Mouse (Mus musculus): ENCODE results near the gene Polr3a. TPM values are rescaled to one million over a fixed set of nuclear protein-coding genes. Genes with fewer than 3 reads are reported as not detected.
"Not testable (repeated sequence)": the region's sequence is repeated elsewhere in the genome, so short reads cannot be mapped to it uniquely, and the experiment has no call there.

Polr3a gene
- total and polyA plus RNA-seq, 3 experiments, result 11.6 to 18.4 (median 15.9) TPM

GRCm38 (mm10) chr14:24458191-24458590 lies 28.7 kb downstream of the Polr3a start:
- no peaks in the 10 kb centered on the region for H3K9me3 ChIP-seq (replicated peaks; ENCODE audit: low read length)
- peaks cover 0 to 38% of the 10 kb centered on the region in 2 experiments; a peak in 2 of 4 replicates for H3K4me1 ChIP-seq (ENCODE audit: control insufficient read depth in 1 of 2, insufficient read depth in 2 of 2)
- dilution Hi-C loops (cut with MboI; ENCODE audit: extremely low pct_ligation_motif_present, extremely low pct_unique_long_range_greater_than_20kb, low sequenced_read_pairs) (no loop called here), in situ Hi-C loops (cut with MboI; ENCODE audit: low pct_ligation_motif_present, low pct_unique_long_range_greater_than_20kb, low sequenced_read_pairs) (no loop called here)
- H3K4me2 ChIP-seq (ENCODE audit: insufficient read depth, low read depth, poor library complexity, severe bottlenecking), result no peak overlapping the region
- H3K9ac ChIP-seq (ENCODE audit: insufficient read depth, low read depth), result no peak overlapping the region
- no peak for TF ChIP-seq NELFE (IDR thresholded peaks at IDR 0.05; ENCODE audit: low read depth, low read length)
- no peak for TF ChIP-seq MYC (IDR thresholded peaks at IDR 0.05; ENCODE audit: low read depth, low read length)
- TF ChIP-seq EP300 (IDR thresholded peaks at IDR 0.05; ENCODE audit: low read length), result 0 out of 2 replicates have a peak, but pooled peaks have one; percentile 40
- TF ChIP-seq ZNF384 (IDR thresholded peaks at IDR 0.05; ENCODE audit: low read depth, low read length), result no peak
- no peak for TF ChIP-seq PAX5 (IDR thresholded peaks at IDR 0.05; ENCODE audit: low read length)
- peaks cover 87 to 95% of the 10 kb centered on the region in 2 experiments for H3K36me3 ChIP-seq (replicated peaks in 1 of 2; ENCODE audit: control insufficient read depth in 1 of 2, insufficient read depth in 1 of 2, low read length in 1 of 2)
- peak; percentile 73 for DNase-seq (ENCODE audit: extremely low read depth)
- H3K27ac ChIP-seq (ENCODE audit: insufficient read depth, low read depth), result no peak overlapping the region
- H3K27me3 ChIP-seq (replicated peaks), result no peaks in the 10 kb centered on the region
- no peaks in the 10 kb centered on the region for H3K79me2 ChIP-seq (replicated peaks; ENCODE audit: control insufficient read depth, extremely low read depth, insufficient read depth, poor library complexity, severe bottlenecking)
- no peak overlapping the region for H3K4me3 ChIP-seq (replicated peaks in 1 of 3; ENCODE audit: low read depth in 2 of 3, low read length in 2 of 3, poor library complexity in 1 of 3)

- DNase-seq (ENCODE audit: extremely low read depth); dilution Hi-C loops (cut with MboI; ENCODE audit: extremely low pct_ligation_motif_present, extremely low pct_unique_long_range_greater_than_20kb, low sequenced_read_pairs); H3K9me3 ChIP-seq (replicated peaks; ENCODE audit: low read length); H3K27me3 ChIP-seq (replicated peaks); H3K27ac ChIP-seq (ENCODE audit: insufficient read depth, low read depth); H3K79me2 ChIP-seq (replicated peaks; ENCODE audit: control insufficient read depth, extremely low read depth, insufficient read depth, poor library complexity, severe bottlenecking); H3K4me3 ChIP-seq (replicated peaks in 1 of 3; ENCODE audit: low read depth in 2 of 3, low read length in 2 of 3, poor library complexity in 1 of 3); H3K4me2 ChIP-seq (ENCODE audit: insufficient read depth, low read depth, poor library complexity, severe bottlenecking); in situ Hi-C loops (cut with MboI; ENCODE audit: low pct_ligation_motif_present, low pct_unique_long_range_greater_than_20kb, low sequenced_read_pairs); H3K9ac ChIP-seq (ENCODE audit: insufficient read depth, low read depth); H3K4me1 ChIP-seq (ENCODE audit: control insufficient read depth in 1 of 2, insufficient read depth in 2 of 2): not testable (repeated sequence)
- peaks cover 20 to 31% of the 10 kb centered on the region in 2 experiments for H3K36me3 ChIP-seq (replicated peaks in 1 of 2; ENCODE audit: control insufficient read depth in 1 of 2, insufficient read depth in 1 of 2, low read length in 1 of 2)
Measured at GRCm38 (mm10) chr14:24443529-24443928, 43.3 kb downstream of the Polr3a start.

Other genes starting within 250 kb of the Polr3a start
- not detected in 2 replicates for gene Dlg5, start 241.1 kb downstream of the Polr3a start, total RNA-seq (2012; rRNA removed)
- gene Dlg5, start 241.1 kb downstream of the Polr3a start, total RNA-seq (2014; rRNA removed), result 0.07 TPM in 1 of 2 replicates, not detected in the other
- gene Dlg5, start 241.1 kb downstream of the Polr3a start, polyA plus RNA-seq (2012; ENCODE audit: insufficient read length, low read depth), result 0.76 and 1.0 TPM in 2 replicates
- not detected in 2 replicates for gene E330034G19Rik, start 193.8 kb downstream of the Polr3a start, total RNA-seq (2012; rRNA removed)
- gene E330034G19Rik, start 193.8 kb downstream of the Polr3a start, total RNA-seq (2014; rRNA removed), result 0.15 TPM in 1 of 2 replicates, not detected in the other
- 0.17 and 0.25 TPM in 2 replicates for gene E330034G19Rik, start 193.8 kb downstream of the Polr3a start, polyA plus RNA-seq (2012; ENCODE audit: insufficient read length, low read depth)
- 2,823 and 3,216 TPM in 2 replicates for gene Rps24, start 67 bp upstream of the Polr3a start, total RNA-seq (2012; rRNA removed)
- 7,057 and 7,430 TPM in 2 replicates for gene Rps24, start 67 bp upstream of the Polr3a start, total RNA-seq (2014; rRNA removed)
- 3,420 and 4,075 TPM in 2 replicates for gene Rps24, start 67 bp upstream of the Polr3a start, polyA plus RNA-seq (2012; ENCODE audit: insufficient read length, low read depth)